Mouse (Mus musculus) ZHBTc4 (cell line): ENCODE results near the gene Slc25a25.

Source experiments
- DNase-seq: peaks from one replicate; pipeline ENCODE4 v3.0.0-alpha.2; 2011; ENCODE audit warnings: low read depth, low spot score

Slc25a25 gene

GRCm38 (mm10) chr2:32459657-32460056, 8.4 kb upstream of the Slc25a25 start:
- DNase-seq, result no peak

GRCm38 (mm10) chr2:32458300-32458699, 7.1 kb upstream of the Slc25a25 start:
- DNase-seq, result no peak

GRCm38 (mm10) chr2:32455101-32455500, 3.9 kb upstream of the Slc25a25 start:
- no peak for DNase-seq

GRCm38 (mm10) chr2:32454633-32455032, 3.4 kb upstream of the Slc25a25 start:
- peak; percentile 62 for DNase-seq

GRCm38 (mm10) chr2:32453641-32454303, 2.5 kb upstream of the Slc25a25 start:
- DNase-seq, result no peak

- no peak for DNase-seq
Measured at GRCm38 (mm10) chr2:32452441-32452971, 1.3 kb upstream of the Slc25a25 start.

GRCm38 (mm10) chr2:32451870-32452372, 676 bp upstream of the Slc25a25 start:
- peak; percentile 99 for DNase-seq

- no peak for DNase-seq
Measured at GRCm38 (mm10) chr2:32449761-32450754, 1.2 kb downstream of the Slc25a25 start, which contains the start of gene Naif1. TSS of gene Naif1 (plus strand) at chr2:32450457.

- no peak for DNase-seq
Measured at GRCm38 (mm10) chr2:32448480-32448879, 2.8 kb downstream of the Slc25a25 start.

- DNase-seq, result no peak
Measured at GRCm38 (mm10) chr2:32447264-32447936, 3.8 kb downstream of the Slc25a25 start.

- DNase-seq, result no peak
Measured at GRCm38 (mm10) chr2:32445535-32445934, 5.7 kb downstream of the Slc25a25 start.

- no peak for DNase-seq
Measured at GRCm38 (mm10) chr2:32441550-32441949, 9.7 kb downstream of the Slc25a25 start.

GRCm38 (mm10) chr2:32440632-32441031, 10.6 kb downstream of the Slc25a25 start:
- DNase-seq, result no peak

GRCm38 (mm10) chr2:32440164-32440563, 11.1 kb downstream of the Slc25a25 start:
- DNase-seq, result no peak

- no peak for DNase-seq
Measured at GRCm38 (mm10) chr2:32439177-32439576, 12.1 kb downstream of the Slc25a25 start.

- DNase-seq, result no peak
Measured at GRCm38 (mm10) chr2:32438733-32439132, 12.5 kb downstream of the Slc25a25 start.

GRCm38 (mm10) chr2:32437612-32438166, 13.6 kb downstream of the Slc25a25 start:
- no peak for DNase-seq

- no peak for DNase-seq
Measured at GRCm38 (mm10) chr2:32436686-32437372, 14.4 kb downstream of the Slc25a25 start.

- peak; percentile 85 for DNase-seq
Measured at GRCm38 (mm10) chr2:32430701-32431676, 20.3 kb downstream of the Slc25a25 start.
